Mouse (Mus musculus) kidney, adult 2 months (tissue): ENCODE data around the gene Mdk. TPM values are rescaled to one million over a fixed set of nuclear protein-coding genes. Genes with fewer than 3 reads are reported as not detected.
A peak's percentile ranks its signal among the peaks of the same experiment; 100 is the strongest.

Experiments used
- DNase-seq: peaks from one replicate; pipeline ENCODE4 v3.0.0; 2021
- H3K27ac ChIP-seq: fragments of 200-500 bp; 2 replicates; pipeline ENCODE4 v1.5.1; 2012; ENCODE audit warnings: low read depth, low read length, control low read depth, inconsistent platforms; ENCODE audit not compliant: insufficient read depth
- H3K27me3 ChIP-seq: fragments of 200-500 bp; replicated peaks from 2 replicates; pipeline ENCODE4 v1.6.1; 2012; ENCODE audit warnings: mild to moderate bottlenecking, moderate library complexity, low read length, inconsistent platforms; ENCODE audit not compliant: control insufficient read depth, insufficient read depth
- H3K36me3 ChIP-seq: fragments of 200-500 bp; 2 replicates; pipeline ENCODE4 v1.6.1; 2012; ENCODE audit warnings: mild to moderate bottlenecking, moderate library complexity, low read length, inconsistent platforms; ENCODE audit not compliant: control insufficient read depth, insufficient read depth
- H3K4me1 ChIP-seq: fragments of 200-500 bp; 2 replicates; pipeline ENCODE4 v1.6.1; 2011; ENCODE audit warnings: low read length; ENCODE audit not compliant: control insufficient read depth, insufficient read depth
- H3K4me3 ChIP-seq: fragments of 200-500 bp; 2 replicates; pipeline ENCODE4 v1.5.1; 2011; ENCODE audit warnings: mild to moderate bottlenecking, low read depth, low read length, control low read depth; ENCODE audit not compliant: insufficient read depth
- CTCF ChIP-seq: fragments of 200-500 bp; conservative IDR thresholded peaks from 2 replicates; pipeline ENCODE4 v1.5.1; 2011; ENCODE audit warnings: low read depth, mild to moderate bottlenecking, control low read depth, low read length, moderate library complexity, mixed read lengths; ENCODE audit not compliant: insufficient read depth, insufficient read length
- POLR2A ChIP-seq: fragments of 200-500 bp; IDR thresholded peaks from one replicate; pipeline ENCODE4 v1.6.1; 2011; ENCODE audit warnings: low read depth, low read length, control low read depth
- WGBS: fragments of 180-500 bp; shearing (Covaris S2); methylation state at CpG from one replicate; pipeline ENCODE4 v1.1.7; 2018; 5-methylcytosine and 5-hydroxymethylcytosine counted together
- polyA plus RNA-seq: library from polyadenylated mRNA; depleted of rRNA; stranded (reverse); fragments of >200 nt; gene quantifications from 2 replicates; pipeline ENCODE4 v1.2.3, GENCODE M21; 2012

Gene Mdk
- polyA plus RNA-seq, 1 experiment, result 80.1 TPM

- 48% methylated on average over 6 of the region's 6 CpGs for WGBS
- Histone ChIP-seq H3K27ac (no peak overlapping the region), H3K4me3 (no peak overlapping the region), H3K4me1 (peaks cover 8% of the 10 kb centered on the region; the same call in 1 of the 2 replicates), H3K27me3 (no peaks in the 10 kb centered on the region), H3K36me3 (no peaks in the 10 kb centered on the region; the same call in 1 of the 2 replicates)
- DNase-seq, result no peak
- TF ChIP-seq POLR2A (no peak), CTCF (no peak)
Measured at GRCm38 (mm10) chr2:91932737-91933350, 747 bp upstream of the Mdk start.

GRCm38 (mm10) chr2:91931328-91932159 is 553 bp downstream of the Mdk start:
- peaks cover 8% of the 10 kb centered on the region; the same call in 1 of the 2 replicates for H3K4me1 ChIP-seq

GRCm38 (mm10) chr2:91930761-91931291 is 1.3 kb downstream of the Mdk start:
- TF ChIP-seq CTCF, result no peak
- no peak for TF ChIP-seq POLR2A
- 24% methylated on average over 23 of the region's 23 CpGs for WGBS
- Histone ChIP-seq H3K27me3 (no peaks in the 10 kb centered on the region), H3K4me1 (peaks cover 8% of the 10 kb centered on the region; the same call in 1 of the 2 replicates), H3K36me3 (no peaks in the 10 kb centered on the region), H3K27ac (peak overlapping the region; percentile 28; the same call in 1 of the 2 replicates), H3K4me3 (peak overlapping the region; percentile 24; the same call in 1 of the 2 replicates)
- peak; percentile 80 for DNase-seq

More at GRCm38 (mm10) chr2:91931328-91932159, 553 bp downstream of the Mdk start:
- H3K4me3 ChIP-seq, result peak overlapping the region; percentile 24; the same call in 1 of the 2 replicates
- no peaks in the 10 kb centered on the region; the same call in 1 of the 2 replicates for H3K36me3 ChIP-seq
- peak overlapping the region; percentile 28; the same call in 1 of the 2 replicates for H3K27ac ChIP-seq
- no peak for TF ChIP-seq CTCF
- peak; percentile 20 for TF ChIP-seq POLR2A
- 22% methylated on average over 49 of the region's 50 CpGs for WGBS
- no peaks in the 10 kb centered on the region for H3K27me3 ChIP-seq
- DNase-seq, result peak; percentile 30

GRCm38 (mm10) chr2:91929936-91930335 is 2.2 kb downstream of the Mdk start:
- H3K4me1 ChIP-seq, result peaks cover 8% of the 10 kb centered on the region; the same call in 1 of the 2 replicates
- no peaks in the 10 kb centered on the region for H3K27me3 ChIP-seq
- DNase-seq, result peak; percentile 71
- WGBS, result 21% methylated on average over 12 of the region's 12 CpGs
- H3K27ac ChIP-seq, result no peak overlapping the region
- TF ChIP-seq CTCF, result peak; percentile 75
- no peak for TF ChIP-seq POLR2A
- no peak overlapping the region for H3K4me3 ChIP-seq
- no peaks in the 10 kb centered on the region for H3K36me3 ChIP-seq

- WGBS, result 77% methylated on average over 3 of the region's 3 CpGs
- H3K4me1 ChIP-seq, result peaks cover 8% of the 10 kb centered on the region; the same call in 1 of the 2 replicates
- no peak for DNase-seq
- no peak overlapping the region for H3K27ac ChIP-seq
- no peak for TF ChIP-seq POLR2A
- no peak for TF ChIP-seq CTCF
- H3K4me3 ChIP-seq, result no peak overlapping the region
- H3K36me3 ChIP-seq, result no peaks in the 10 kb centered on the region
- no peaks in the 10 kb centered on the region for H3K27me3 ChIP-seq
Measured at GRCm38 (mm10) chr2:91929455-91929854, 2.6 kb downstream of the Mdk start.

- no peaks in the 10 kb centered on the region for H3K36me3 ChIP-seq
- no peak for TF ChIP-seq POLR2A
- no peak for TF ChIP-seq CTCF
- no peak for DNase-seq
- H3K27ac ChIP-seq, result no peak overlapping the region
- WGBS, result 82% methylated on average over 23 of the region's 23 CpGs
- H3K27me3 ChIP-seq, result no peaks in the 10 kb centered on the region
- peaks cover 8% of the 10 kb centered on the region; the same call in 1 of the 2 replicates for H3K4me1 ChIP-seq
- H3K4me3 ChIP-seq, result no peak overlapping the region
Measured at GRCm38 (mm10) chr2:91928534-91929350, 3.4 kb downstream of the Mdk start.
